Mouse (Mus musculus): ENCODE results near the gene Sorbs1.

- TF ChIP-seq POLR2A (IDR thresholded peaks at IDR 0.05; ENCODE audit: borderline replicate concordance, low read depth, low read length) = no peak
- TF ChIP-seq CTCF (IDR thresholded peaks at IDR 0.05; ENCODE audit: low read depth, low read length) = no peak
Observed at GRCm38 (mm10) chr19:40278372-40279023, 235.1 kb downstream of the Sorbs1 start.

Data from bone marrow macrophage, adult 2 months (primary cell).